Mouse (Mus musculus) c-Kit-positive CD71-positive TER-119-positive erythroid progenitor cells, embryonic 14.5 days (primary cell): Measurements from ENCODE around the gene Cmtr1.
"Not testable (repeated sequence)": the region's sequence is repeated elsewhere in the genome, so short reads cannot be mapped to it uniquely, and the experiment has no call there.

Source experiments
- DNase-seq: peaks from one replicate; pipeline ENCODE4 v3.0.0-alpha.2; 2013; ENCODE audit warnings: low spot score

The Cmtr1 gene

DNA sequence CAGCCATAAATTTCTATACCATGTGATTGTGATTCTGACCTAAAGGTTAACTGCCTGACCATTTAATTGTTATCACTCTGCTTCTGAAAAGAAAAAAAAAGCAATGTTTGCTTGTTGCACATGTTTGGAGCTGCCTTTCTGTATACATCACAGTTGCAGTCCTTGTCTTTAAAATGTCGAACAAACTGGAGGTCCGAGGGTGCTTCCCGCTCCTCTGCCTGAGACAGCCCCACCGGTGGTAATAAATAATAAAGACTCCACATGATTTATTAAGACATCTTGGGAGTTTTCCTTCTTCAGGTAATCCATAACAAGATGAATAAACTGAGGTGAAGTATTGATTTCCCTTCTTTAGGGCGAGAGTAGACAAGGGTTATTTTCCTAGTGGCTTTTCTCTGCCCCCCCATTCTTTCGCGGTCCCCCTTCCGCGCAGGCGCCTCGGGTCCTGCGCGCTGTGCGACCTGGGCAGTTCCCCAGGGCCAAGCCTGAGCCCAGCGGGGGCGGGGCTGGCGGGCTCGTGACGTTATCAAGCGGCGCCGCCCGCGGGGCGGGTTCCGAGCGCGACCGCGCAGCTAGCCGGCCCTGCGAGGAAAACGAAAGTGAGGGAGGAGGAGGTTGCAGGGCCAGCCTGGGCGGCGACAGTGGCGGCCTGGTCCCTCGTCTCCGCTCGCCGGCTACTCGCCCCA, at the start of gene Cmtr1:
Cmtr1 (plus strand) TSS at position 520 of the 686 bp plus-strand sequence.
- peak; percentile 94 for DNase-seq

DNA sequence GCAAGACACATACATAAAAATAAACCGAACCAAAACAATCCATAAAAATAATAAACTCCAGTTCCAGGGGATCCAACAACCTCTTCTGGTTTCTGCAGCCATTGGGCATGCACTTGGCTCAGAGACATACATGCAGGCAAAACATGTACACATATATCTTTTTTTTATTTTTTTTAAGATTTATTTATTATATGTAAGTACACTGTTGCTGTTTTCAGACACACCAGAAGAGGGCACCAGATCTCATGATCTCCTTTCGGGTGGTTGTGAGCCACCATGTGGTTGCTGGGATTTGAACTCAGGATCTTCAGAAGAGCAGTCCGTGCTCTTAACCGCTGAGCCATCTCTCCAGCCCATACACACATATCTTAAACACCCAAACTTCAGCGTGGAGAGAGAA, 46.9 kb upstream of the Cmtr1 start:
- not testable (repeated sequence) for DNase-seq

DNA sequence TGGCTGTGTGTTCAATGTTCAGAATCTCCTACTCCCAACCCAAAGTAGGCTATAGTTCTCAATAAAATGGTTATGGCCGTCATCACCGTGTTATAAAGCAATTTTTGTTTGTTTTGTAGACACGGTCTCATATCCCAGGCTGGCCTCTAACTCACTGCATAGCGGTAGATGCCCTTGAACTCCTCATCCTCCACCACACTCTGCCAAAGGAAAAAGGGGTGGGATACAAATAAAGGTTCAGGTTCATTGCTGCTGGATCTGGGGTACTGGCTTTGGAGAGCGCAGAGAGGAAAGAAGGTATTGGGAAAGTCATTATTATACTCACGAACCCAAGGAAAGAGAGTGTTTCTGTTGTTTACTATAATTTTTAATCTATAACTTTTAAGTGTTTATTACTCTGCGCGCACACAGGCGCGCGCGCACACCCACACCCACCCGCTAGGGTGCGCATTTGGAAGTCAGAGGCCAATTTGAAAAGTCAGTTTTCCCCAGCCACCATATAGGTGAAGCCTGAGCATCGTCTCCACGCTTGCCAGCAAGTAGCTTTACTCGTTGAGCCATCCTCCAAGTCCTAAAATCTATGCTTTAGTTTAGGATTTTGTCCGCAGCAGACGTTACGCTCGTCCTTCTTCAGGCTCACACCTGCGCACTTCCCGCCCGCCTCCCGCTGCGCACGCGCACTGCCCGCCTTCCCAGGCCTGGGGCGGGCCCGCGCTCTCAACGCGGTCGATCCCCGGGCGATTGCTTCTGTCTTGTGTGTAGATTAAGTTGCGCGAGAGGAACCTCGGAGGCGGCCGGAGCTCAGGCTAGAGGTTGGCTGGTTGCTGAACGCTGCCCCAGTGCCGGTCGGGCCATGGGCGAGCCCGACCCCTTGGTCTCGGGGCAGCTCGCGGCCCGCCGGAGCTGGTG, 46.0 kb upstream of the Cmtr1 start, which contains the start of the genes Rnf8 and Gm28043:
Rnf8 (plus strand) TSS at position 676 of the 909 bp plus-strand sequence.
Gm28043 (plus strand) TSS at position 762 of the 909 bp plus-strand sequence.
- DNase-seq = peak; percentile 93

DNA sequence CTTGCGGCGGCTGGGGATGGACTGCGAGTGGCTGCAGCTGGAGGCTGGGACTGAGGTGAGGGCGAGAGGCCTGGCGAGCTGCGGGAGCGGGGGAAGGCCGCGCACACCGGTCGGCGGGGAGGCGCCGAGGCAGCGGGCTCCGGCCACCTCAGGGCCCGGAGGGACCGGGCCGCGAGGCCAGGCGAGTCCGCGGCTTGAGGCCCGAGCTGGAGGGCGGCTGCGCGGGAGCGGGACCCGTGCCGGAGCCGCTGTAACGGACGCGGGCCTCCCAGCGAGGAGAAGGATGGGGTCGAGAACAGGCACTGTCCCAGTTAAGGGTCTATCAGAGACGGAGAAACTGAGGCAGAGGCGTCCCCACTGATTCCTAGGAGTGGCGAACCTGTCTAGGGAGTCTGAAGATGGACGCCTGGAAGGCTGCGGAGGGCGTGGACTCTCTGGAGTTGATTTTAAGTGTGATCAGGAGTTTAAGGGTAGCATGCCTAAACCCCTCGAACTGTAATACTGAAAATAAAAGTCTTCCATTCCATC, 45.3 kb upstream of the Cmtr1 start:
- peak; percentile 29 for DNase-seq

- DNase-seq = peak; percentile 26
Measured at GRCm38 (mm10) chr17:29615616-29616015, 44.8 kb upstream of the Cmtr1 start.

DNA sequence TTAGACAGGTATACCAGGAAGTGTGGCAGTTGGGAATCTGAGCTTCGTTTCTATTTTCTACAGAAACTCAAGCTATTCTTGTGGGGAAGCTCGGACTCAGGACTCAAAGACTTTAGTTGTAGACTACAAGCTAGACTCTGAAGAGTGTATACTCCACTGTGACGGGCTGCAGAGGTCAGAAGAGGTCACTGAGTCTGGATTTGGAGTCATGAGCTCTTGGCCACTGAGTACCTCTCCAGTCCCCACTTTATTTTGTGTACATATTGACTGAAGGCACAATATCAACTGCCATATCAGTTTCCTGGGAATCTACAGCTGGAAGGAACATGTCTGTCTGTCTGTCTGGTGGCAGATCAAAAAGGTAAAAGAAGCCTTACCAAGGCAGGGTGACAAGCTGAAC, 41.2 kb upstream of the Cmtr1 start:
- no peak for DNase-seq

DNA sequence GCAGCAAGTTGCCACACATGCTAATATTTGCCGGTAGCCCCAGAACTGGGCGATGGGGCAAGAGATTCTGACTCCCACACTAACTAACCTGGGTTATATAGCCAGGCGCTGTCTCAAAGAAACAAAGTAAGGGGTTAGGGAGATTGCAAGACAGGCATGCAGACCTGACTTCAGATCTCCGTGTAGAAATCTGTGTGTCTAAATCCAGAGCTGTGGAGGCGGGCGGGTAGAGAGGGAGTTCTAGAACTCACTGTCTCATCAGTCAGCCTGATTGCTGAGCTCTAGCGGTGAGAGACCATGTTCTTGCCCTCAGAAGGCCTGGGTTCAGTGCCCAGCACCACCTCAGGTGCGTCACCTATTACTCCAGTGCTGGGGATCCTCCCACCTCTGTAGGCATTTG, 36.9 kb upstream of the Cmtr1 start:
- DNase-seq = no peak

GRCm38 (mm10) chr17:29627285-29627684, 33.1 kb upstream of the Cmtr1 start:
- no peak for DNase-seq

DNA sequence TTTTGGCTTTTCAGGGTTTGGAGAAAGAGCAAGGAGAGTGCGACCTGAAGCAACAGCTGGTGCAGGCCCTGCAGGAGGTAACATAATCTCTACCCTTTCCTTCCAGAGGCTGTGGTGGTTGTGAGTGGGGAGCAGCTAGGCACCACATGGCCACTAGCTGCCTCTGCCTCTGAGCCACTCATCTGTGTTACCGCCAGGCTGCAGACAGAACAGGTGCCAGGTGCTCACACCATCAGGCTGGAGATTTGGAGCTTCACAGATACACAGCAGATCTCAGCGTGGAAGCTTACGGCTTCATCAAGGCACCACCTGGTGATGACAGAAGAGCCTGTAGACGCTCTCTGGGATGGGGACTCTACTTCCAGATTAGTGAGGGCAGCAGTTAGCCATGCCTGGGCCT, 31.4 kb upstream of the Cmtr1 start:
- no peak for DNase-seq

GRCm38 (mm10) chr17:29629620-29630019, 30.8 kb upstream of the Cmtr1 start:
- peak; percentile 59 for DNase-seq

DNA sequence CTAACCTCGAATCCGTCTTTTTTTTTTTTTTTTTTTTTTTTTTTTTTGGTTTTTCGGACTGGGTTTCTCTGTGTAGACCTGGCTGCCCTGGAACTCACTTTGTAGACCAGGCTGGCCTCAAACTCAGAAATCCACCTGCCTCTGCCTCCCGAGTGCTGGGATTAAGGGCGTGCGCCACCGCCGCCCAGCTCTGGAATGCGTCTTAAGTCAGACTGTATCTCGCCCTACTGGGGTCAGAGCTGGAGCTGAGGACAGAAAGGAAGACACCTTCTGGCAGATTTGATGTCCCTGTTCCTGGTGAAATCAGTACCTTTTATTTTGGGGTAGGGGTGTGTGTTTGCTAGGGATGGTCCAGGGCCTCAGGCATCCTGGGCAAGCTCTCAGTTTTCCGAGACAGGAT, 28.1 kb upstream of the Cmtr1 start:
- DNase-seq = no peak

DNA sequence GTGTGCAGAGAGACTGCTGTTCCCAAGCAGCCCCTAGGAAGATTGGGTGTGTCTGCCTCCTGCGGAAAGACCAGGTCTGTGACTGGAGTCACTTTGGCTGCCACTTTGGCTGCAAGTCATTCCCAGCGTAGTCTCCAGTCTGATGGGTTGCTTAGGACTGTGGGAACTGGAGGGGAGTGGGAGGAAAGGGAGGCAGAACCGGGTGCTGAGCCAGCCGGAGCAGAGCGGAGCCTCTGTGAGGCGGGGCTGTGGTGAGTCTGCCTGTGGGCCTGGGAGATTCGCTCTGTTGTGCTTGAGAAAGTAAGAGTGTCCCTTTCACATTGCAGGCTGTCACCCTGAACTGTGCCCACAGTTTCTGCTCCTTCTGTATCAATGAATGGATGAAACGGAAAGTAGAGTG, 24.9 kb upstream of the Cmtr1 start:
- DNase-seq = no peak

DNA sequence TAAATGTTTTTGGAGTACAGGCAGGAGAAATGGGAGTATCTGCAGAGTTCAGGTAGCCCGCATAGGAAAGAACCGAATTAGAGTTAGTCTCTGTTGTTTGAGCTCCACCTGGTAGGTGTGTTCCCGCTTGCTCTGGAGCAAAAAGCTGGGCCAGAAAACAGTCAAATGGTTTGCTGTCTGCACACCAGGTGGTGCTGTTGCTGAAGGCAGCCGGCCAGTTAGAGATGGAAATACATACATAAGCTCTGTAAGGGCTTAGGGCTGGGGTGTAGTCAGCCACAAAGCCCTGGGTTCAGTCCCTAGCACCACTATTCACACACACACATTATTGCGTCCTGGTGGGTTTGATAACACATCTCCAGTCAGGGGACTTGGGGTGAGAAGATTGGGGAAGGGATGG, 24.3 kb upstream of the Cmtr1 start:
- DNase-seq = peak; percentile 50

GRCm38 (mm10) chr17:29637377-29637776, 23.0 kb upstream of the Cmtr1 start:
- peak; percentile 47 for DNase-seq

GRCm38 (mm10) chr17:29637895-29638294, 22.5 kb upstream of the Cmtr1 start:
- DNase-seq = peak; percentile 59

- DNase-seq = no peak
Measured at GRCm38 (mm10) chr17:29640971-29641370, 19.4 kb upstream of the Cmtr1 start.

GRCm38 (mm10) chr17:29642219-29642618, 18.2 kb upstream of the Cmtr1 start:
- no peak for DNase-seq

- DNase-seq = peak; percentile 81
Measured at GRCm38 (mm10) chr17:29658249-29658648, 2.1 kb upstream of the Cmtr1 start.

DNA sequence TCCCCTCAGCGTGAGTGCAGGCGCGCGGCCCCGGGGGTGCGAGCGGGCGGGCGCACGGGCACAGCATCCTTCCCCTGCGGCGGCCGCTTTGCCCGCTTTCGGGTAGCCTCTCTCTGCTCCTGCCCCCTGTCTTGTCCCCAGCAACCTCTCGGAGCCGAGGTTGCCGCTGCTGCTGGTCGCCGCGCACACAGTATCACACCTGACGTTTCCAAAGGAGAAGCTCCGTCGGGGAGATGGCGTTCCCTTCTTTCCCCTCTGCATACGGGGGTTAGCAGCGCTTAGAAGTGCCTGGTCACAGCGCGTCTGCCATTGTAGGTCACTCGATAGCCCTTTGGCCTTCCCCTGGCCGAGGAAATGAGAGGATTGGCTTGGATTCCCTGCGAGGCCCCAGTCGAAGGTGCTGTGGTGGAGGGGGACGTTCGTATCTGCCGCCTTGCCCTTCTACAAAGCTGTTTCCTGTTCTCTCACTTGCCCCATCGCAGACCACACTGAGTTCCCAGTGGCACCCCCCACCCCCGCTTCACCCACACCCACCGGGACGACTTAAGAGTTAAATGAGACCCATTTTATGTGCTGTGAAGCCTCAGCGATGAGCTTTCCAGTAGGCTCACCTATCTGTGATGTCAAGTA, 482 bp downstream of the Cmtr1 start:
- peak; percentile 33 for DNase-seq

DNA sequence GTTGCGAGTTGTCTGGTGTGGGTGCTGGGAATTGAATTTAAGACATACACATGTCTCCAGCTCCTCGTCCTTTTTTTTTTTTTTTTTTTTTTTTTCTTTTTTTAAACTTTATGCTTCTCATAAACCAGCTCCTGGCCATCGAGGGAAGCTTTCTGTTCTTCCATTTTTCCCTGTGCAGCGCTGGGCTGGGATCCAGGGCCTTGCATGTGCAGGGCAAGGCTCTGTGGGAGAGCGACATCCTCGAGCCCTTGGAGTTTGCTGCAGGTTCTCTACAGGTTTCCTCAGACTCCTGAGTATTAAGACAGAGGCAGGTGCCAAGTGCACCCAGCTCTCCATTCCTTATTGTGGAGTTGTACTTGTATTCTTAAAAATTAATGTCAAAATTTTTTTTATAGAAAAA, 1.8 kb downstream of the Cmtr1 start:
- DNase-seq = no peak

DNA sequence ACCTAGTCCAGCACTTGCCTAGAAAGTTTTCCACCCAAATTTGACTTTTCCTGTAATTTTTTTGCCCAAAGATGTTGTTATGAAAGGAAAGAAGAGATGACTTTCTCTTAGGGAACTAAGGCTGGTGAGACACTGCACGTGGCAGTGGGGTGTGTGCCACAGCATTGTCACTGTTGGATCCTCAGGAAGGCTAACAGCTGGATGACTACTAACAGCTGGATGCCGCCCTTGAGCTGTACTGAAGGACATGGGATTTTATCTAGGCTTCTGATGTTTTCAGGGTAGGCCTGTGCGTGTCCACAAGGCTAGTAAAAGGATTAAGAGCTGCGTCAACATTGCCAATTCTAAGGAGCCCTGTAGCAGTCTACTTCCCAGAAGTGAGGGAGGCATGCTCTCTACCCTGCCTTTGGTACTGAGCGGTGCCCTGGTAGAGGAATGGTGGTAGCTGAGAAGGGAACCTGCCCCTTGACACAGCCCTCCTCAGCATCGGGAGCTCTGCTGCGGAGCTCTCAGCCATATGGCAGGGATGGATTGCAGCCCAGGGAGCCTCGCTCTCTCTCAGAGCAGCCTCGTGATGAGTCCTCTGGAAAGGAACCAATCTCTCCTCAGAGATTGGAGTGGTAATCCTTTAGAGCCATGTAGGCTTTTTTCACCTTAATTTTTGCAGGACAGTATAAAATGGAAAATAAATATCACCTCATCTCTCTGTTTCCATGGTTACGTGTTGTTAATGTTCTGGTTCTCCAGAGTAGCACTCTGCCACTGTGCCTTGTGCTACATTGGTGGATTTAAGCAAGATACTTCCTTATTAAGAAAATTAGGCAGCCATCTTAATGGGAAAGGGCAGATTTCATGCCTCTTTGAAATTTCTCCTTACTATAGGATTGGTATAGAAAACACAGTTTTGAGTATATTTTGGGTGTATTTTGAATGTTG, 7.9 kb downstream of the Cmtr1 start:
- DNase-seq = no peak
